Mouse (Mus musculus): ENCODE measurements around the gene Cope. TPM values are rescaled to one million over a fixed set of nuclear protein-coding genes. Genes with fewer than 3 reads are reported as not detected.
A peak's percentile ranks its signal among the peaks of the same experiment; 100 is the strongest.

The Cope gene
- polyA plus RNA-seq (2015; fragmentation: Nextera tagmentation; extraction: Ambion mirVana): 195 and 209 TPM in 2 replicates

- under 1% methylated on average over 40 of the region's 40 CpGs for WGBS (ENCODE audit: insufficient replicate concordance)
- ATAC-seq (ENCODE audit: low read depth): peak; percentile 90
- H3K9ac ChIP-seq (ENCODE audit: low read depth, low read length): peak within 1 kb of the TSS; percentile 76
- H3K4me1 ChIP-seq (ENCODE audit: control insufficient read depth, low read depth, low read length): peaks cover 18% of the 10 kb centered on the region
- H3K9me3 ChIP-seq (replicated peaks; ENCODE audit: control insufficient read depth, low read length): no peaks in the 10 kb centered on the region
- H3K36me3 ChIP-seq (ENCODE audit: control insufficient read depth, insufficient read depth): peaks cover 14% of the 10 kb centered on the region
- H3K27ac ChIP-seq (ENCODE audit: low read length): peak within 1 kb of the TSS; percentile 77
- H3K27me3 ChIP-seq (ENCODE audit: control insufficient read depth, insufficient read depth, low read depth, low read length): no peaks in the 10 kb centered on the region
- H3K4me3 ChIP-seq (ENCODE audit: low read depth, low read length): peak within 1 kb of the TSS; percentile 89
- H3K4me2 ChIP-seq (ENCODE audit: low read depth, low read length): peak within 1 kb of the TSS; percentile 92
These were observed at the start of gene Cope, which contains the start of gene Ddx49 for GRCm38 (mm10) chr8:70302358-70302890. Gene Cope, plus strand, starts transcription at chr8:70302518. Gene Ddx49, minus strand, starts transcription at chr8:70302489.

GRCm38 (mm10) chr8:70254628-70255027 lies 47.7 kb upstream of the Cope start:
- H3K9me3 ChIP-seq (replicated peaks; ENCODE audit: control insufficient read depth, low read length): no peaks in the 10 kb centered on the region
- ATAC-seq (ENCODE audit: low read depth): no peak
- no peaks in the 10 kb centered on the region for H3K27me3 ChIP-seq (ENCODE audit: control insufficient read depth, insufficient read depth, low read depth, low read length)
- H3K4me3 ChIP-seq (ENCODE audit: low read depth, low read length): no peak overlapping the region
- WGBS (ENCODE audit: insufficient replicate concordance): 74% methylated on average over 1 of the region's 1 CpGs
- no peak overlapping the region for H3K9ac ChIP-seq (ENCODE audit: low read depth, low read length)
- H3K27ac ChIP-seq (ENCODE audit: low read length): no peak overlapping the region
- no peak overlapping the region for H3K4me2 ChIP-seq (ENCODE audit: low read depth, low read length)
- H3K4me1 ChIP-seq (ENCODE audit: control insufficient read depth, low read depth, low read length): peaks cover 13% of the 10 kb centered on the region
- peaks cover 38% of the 10 kb centered on the region for H3K36me3 ChIP-seq (ENCODE audit: control insufficient read depth, insufficient read depth)

GRCm38 (mm10) chr8:70257456-70257855 lies 44.9 kb upstream of the Cope start:
- 77% methylated on average over 3 of the region's 3 CpGs for WGBS (ENCODE audit: insufficient replicate concordance)
- Histone ChIP-seq H3K36me3 (ENCODE audit: control insufficient read depth, insufficient read depth) (peaks cover 27% of the 10 kb centered on the region), H3K4me1 (ENCODE audit: control insufficient read depth, low read depth, low read length) (peaks cover 24% of the 10 kb centered on the region), H3K9me3 (replicated peaks; ENCODE audit: control insufficient read depth, low read length) (no peaks in the 10 kb centered on the region), H3K27ac (ENCODE audit: low read length) (no peak overlapping the region), H3K4me3 (ENCODE audit: low read depth, low read length) (no peak overlapping the region), H3K27me3 (ENCODE audit: control insufficient read depth, insufficient read depth, low read depth, low read length) (no peaks in the 10 kb centered on the region), H3K9ac (ENCODE audit: low read depth, low read length) (no peak overlapping the region), H3K4me2 (ENCODE audit: low read depth, low read length) (no peak overlapping the region)
- ATAC-seq (ENCODE audit: low read depth): no peak

GRCm38 (mm10) chr8:70258600-70258999 lies 43.7 kb upstream of the Cope start:
- Histone ChIP-seq H3K9me3 (replicated peaks; ENCODE audit: control insufficient read depth, low read length) (no peaks in the 10 kb centered on the region), H3K9ac (ENCODE audit: low read depth, low read length) (no peak overlapping the region), H3K36me3 (ENCODE audit: control insufficient read depth, insufficient read depth) (peaks cover 26% of the 10 kb centered on the region), H3K27ac (ENCODE audit: low read length) (peak overlapping the region; percentile 47), H3K4me3 (ENCODE audit: low read depth, low read length) (no peak overlapping the region), H3K27me3 (ENCODE audit: control insufficient read depth, insufficient read depth, low read depth, low read length) (no peaks in the 10 kb centered on the region), H3K4me2 (ENCODE audit: low read depth, low read length) (no peak overlapping the region), H3K4me1 (ENCODE audit: control insufficient read depth, low read depth, low read length) (peaks cover 24% of the 10 kb centered on the region)
- peak; percentile 61 for ATAC-seq (ENCODE audit: low read depth)
- 41% methylated on average over 5 of the region's 5 CpGs for WGBS (ENCODE audit: insufficient replicate concordance)

GRCm38 (mm10) chr8:70259043-70259442 lies 43.3 kb upstream of the Cope start:
- WGBS (ENCODE audit: insufficient replicate concordance): 30% methylated on average over 2 of the region's 2 CpGs

GRCm38 (mm10) chr8:70267674-70268073 lies 34.6 kb upstream of the Cope start:
- H3K9ac ChIP-seq (ENCODE audit: low read depth, low read length): no peak overlapping the region
- ATAC-seq (ENCODE audit: low read depth): peak; percentile 73
- peaks cover 8% of the 10 kb centered on the region for H3K36me3 ChIP-seq (ENCODE audit: control insufficient read depth, insufficient read depth)
- WGBS (ENCODE audit: insufficient replicate concordance): 24% methylated on average over 3 of the region's 3 CpGs
- H3K4me1 ChIP-seq (ENCODE audit: control insufficient read depth, low read depth, low read length): peaks cover 29% of the 10 kb centered on the region
- H3K27ac ChIP-seq (ENCODE audit: low read length): 0 out of 2 replicates have a peak overlapping the region, but pooled peaks have one; percentile 31
- H3K4me3 ChIP-seq (ENCODE audit: low read depth, low read length): no peak overlapping the region
- no peaks in the 10 kb centered on the region for H3K27me3 ChIP-seq (ENCODE audit: control insufficient read depth, insufficient read depth, low read depth, low read length)
- no peak overlapping the region for H3K4me2 ChIP-seq (ENCODE audit: low read depth, low read length)
- no peaks in the 10 kb centered on the region for H3K9me3 ChIP-seq (replicated peaks; ENCODE audit: control insufficient read depth, low read length)

More at GRCm38 (mm10) chr8:70259043-70259442, 43.3 kb upstream of the Cope start:
- Histone ChIP-seq H3K27ac (ENCODE audit: low read length) (peak overlapping the region; percentile 47), H3K27me3 (ENCODE audit: control insufficient read depth, insufficient read depth, low read depth, low read length) (no peaks in the 10 kb centered on the region), H3K4me3 (ENCODE audit: low read depth, low read length) (no peak overlapping the region), H3K36me3 (ENCODE audit: control insufficient read depth, insufficient read depth) (peaks cover 25% of the 10 kb centered on the region), H3K4me2 (ENCODE audit: low read depth, low read length) (no peak overlapping the region), H3K9ac (ENCODE audit: low read depth, low read length) (no peak overlapping the region), H3K9me3 (replicated peaks; ENCODE audit: control insufficient read depth, low read length) (no peaks in the 10 kb centered on the region), H3K4me1 (ENCODE audit: control insufficient read depth, low read depth, low read length) (peaks cover 24% of the 10 kb centered on the region)
- ATAC-seq (ENCODE audit: low read depth): peak; percentile 74

- Histone ChIP-seq H3K4me2 (ENCODE audit: low read depth, low read length) (no peak overlapping the region), H3K9ac (ENCODE audit: low read depth, low read length) (peak overlapping the region; percentile 7; the same call in 1 of the 2 replicates), H3K27ac (ENCODE audit: low read length) (0 out of 2 replicates have a peak overlapping the region, but pooled peaks have one; percentile 4), H3K4me3 (ENCODE audit: low read depth, low read length) (no peak overlapping the region), H3K36me3 (ENCODE audit: control insufficient read depth, insufficient read depth) (peaks cover 6% of the 10 kb centered on the region; the same call in 1 of the 2 replicates), H3K4me1 (ENCODE audit: control insufficient read depth, low read depth, low read length) (peaks cover 35% of the 10 kb centered on the region), H3K27me3 (ENCODE audit: control insufficient read depth, insufficient read depth, low read depth, low read length) (no peaks in the 10 kb centered on the region), H3K9me3 (replicated peaks; ENCODE audit: control insufficient read depth, low read length) (no peaks in the 10 kb centered on the region)
- WGBS (ENCODE audit: insufficient replicate concordance): 49% methylated on average over 5 of the region's 5 CpGs
- ATAC-seq (ENCODE audit: low read depth): no peak
These were observed 34.0 kb upstream of the Cope start for GRCm38 (mm10) chr8:70268311-70268710.

- Histone ChIP-seq H3K9ac (ENCODE audit: low read depth, low read length) (no peak overlapping the region), H3K27me3 (ENCODE audit: control insufficient read depth, insufficient read depth, low read depth, low read length) (no peaks in the 10 kb centered on the region), H3K4me1 (ENCODE audit: control insufficient read depth, low read depth, low read length) (peaks cover 35% of the 10 kb centered on the region), H3K4me2 (ENCODE audit: low read depth, low read length) (no peak overlapping the region), H3K4me3 (ENCODE audit: low read depth, low read length) (no peak overlapping the region), H3K9me3 (replicated peaks; ENCODE audit: control insufficient read depth, low read length) (no peaks in the 10 kb centered on the region), H3K27ac (ENCODE audit: low read length) (0 out of 2 replicates have a peak overlapping the region, but pooled peaks have one; percentile 4), H3K36me3 (ENCODE audit: control insufficient read depth, insufficient read depth) (0 out of 2 replicates have a peak, but pooled peaks cover 3% of the 10 kb centered on the region)
- WGBS (ENCODE audit: insufficient replicate concordance): 18% methylated on average over 11 of the region's 11 CpGs
- ATAC-seq (ENCODE audit: low read depth): no peak
These were observed 33.3 kb upstream of the Cope start for GRCm38 (mm10) chr8:70268799-70269565.

- Histone ChIP-seq H3K4me3 (ENCODE audit: low read depth, low read length) (no peak overlapping the region), H3K4me2 (ENCODE audit: low read depth, low read length) (no peak overlapping the region), H3K36me3 (ENCODE audit: control insufficient read depth, insufficient read depth) (no peaks in the 10 kb centered on the region), H3K9me3 (replicated peaks; ENCODE audit: control insufficient read depth, low read length) (no peaks in the 10 kb centered on the region), H3K27ac (ENCODE audit: low read length) (peak overlapping the region; percentile 58), H3K27me3 (ENCODE audit: control insufficient read depth, insufficient read depth, low read depth, low read length) (no peaks in the 10 kb centered on the region), H3K9ac (ENCODE audit: low read depth, low read length) (no peak overlapping the region), H3K4me1 (ENCODE audit: control insufficient read depth, low read depth, low read length) (peaks cover 26% of the 10 kb centered on the region)
- ATAC-seq (ENCODE audit: low read depth): peak; percentile 87
- WGBS (ENCODE audit: insufficient replicate concordance): 37% methylated on average over 3 of the region's 3 CpGs
These were observed 29.4 kb upstream of the Cope start for GRCm38 (mm10) chr8:70272949-70273348.

All from liver, embryonic 16.5 days (tissue).